Mouse (Mus musculus) brain, embryonic 18.5 days (tissue): ENCODE data around the gene Smim7.

Experiments used
- DNase-seq: peaks from one replicate; pipeline ENCODE4 v3.0.0-alpha.2; 2012; ENCODE audit warnings: low read depth, low spot score

Gene Smim7

GRCm38 (mm10) chr8:72547802-72548643, 22.9 kb downstream of the Smim7 start, which contains the start of gene Med26:
Med26 (minus strand) TSS chr8:72548270.
- peak; percentile 96 for DNase-seq

- no peak for DNase-seq
These were observed 23.6 kb downstream of the Smim7 start for GRCm38 (mm10) chr8:72547122-72547801.

GRCm38 (mm10) chr8:72539234-72539633, 31.7 kb downstream of the Smim7 start:
- no peak for DNase-seq

- no peak for DNase-seq
These were observed 36.0 kb downstream of the Smim7 start for GRCm38 (mm10) chr8:72534888-72535287.

- no peak for DNase-seq
These were observed 38.8 kb downstream of the Smim7 start for GRCm38 (mm10) chr8:72532103-72532502.

- DNase-seq = no peak
These were observed 49.0 kb downstream of the Smim7 start for GRCm38 (mm10) chr8:72521888-72522287.

- no peak for DNase-seq
These were observed 53.4 kb downstream of the Smim7 start for GRCm38 (mm10) chr8:72517421-72517988.
